Mouse (Mus musculus) spleen, adult 2 months (tissue): ENCODE results near the gene Tmem131l. TPM values are rescaled to one million over a fixed set of nuclear protein-coding genes. Genes with fewer than 3 reads are reported as not detected.

Experiments
- DNase-seq, 2 experiments: peaks; one replicate each; pipeline versions ENCODE4 v3.0.0 to v3.0.0-alpha.2; 2012 to 2021; ENCODE audit warnings: low spot score in 2 of 2, low read depth in 1 of 2
- H3K27ac ChIP-seq: fragments of 200-500 bp; 2 replicates; pipeline ENCODE4 v1.5.1; 2012; ENCODE audit warnings: low read length, inconsistent platforms; ENCODE audit not compliant: insufficient read depth
- H3K27me3 ChIP-seq: fragments of 200-500 bp; 2 replicates; pipeline ENCODE4 v1.6.1; 2012; ENCODE audit warnings: mild to moderate bottlenecking, moderate library complexity, low read length, inconsistent platforms; ENCODE audit not compliant: control insufficient read depth, insufficient read depth
- H3K36me3 ChIP-seq: fragments of 200-500 bp; 2 replicates; pipeline ENCODE4 v1.6.1; 2012; ENCODE audit warnings: mild to moderate bottlenecking, low read length, inconsistent platforms; ENCODE audit not compliant: control insufficient read depth, insufficient read depth
- H3K4me1 ChIP-seq: fragments of 200-500 bp; 2 replicates; pipeline ENCODE4 v1.6.1; 2011; ENCODE audit warnings: inconsistent platforms; ENCODE audit not compliant: control insufficient read depth, insufficient read depth, insufficient read length
- H3K4me3 ChIP-seq: fragments of 200-500 bp; 2 replicates; pipeline ENCODE4 v1.5.1; 2011; ENCODE audit warnings: mild to moderate bottlenecking, inconsistent platforms; ENCODE audit not compliant: insufficient read depth, insufficient read length; ENCODE audit errors: extremely low read depth
- CTCF ChIP-seq: fragments of 200-500 bp; IDR thresholded peaks from 2 replicates; pipeline ENCODE4 v1.5.1; 2011; ENCODE audit warnings: mild to moderate bottlenecking, inconsistent platforms; ENCODE audit not compliant: insufficient read depth, insufficient read length, insufficient replicate concordance; ENCODE audit errors: extremely low read depth
- POLR2A ChIP-seq: fragments of 200-500 bp; IDR thresholded peaks from 2 replicates; pipeline ENCODE4 v1.6.1; 2011; ENCODE audit warnings: low read depth, low read length, inconsistent platforms
- WGBS: fragments of 180-500 bp; shearing (Covaris S2); methylation state at CpG from one replicate; pipeline ENCODE4 v1.1.7; 2018; 5-methylcytosine and 5-hydroxymethylcytosine counted together
- polyA plus RNA-seq: library from polyadenylated mRNA; depleted of rRNA; stranded (reverse); fragments of >200 nt; gene quantifications from 2 replicates; pipeline ENCODE4 v1.2.3, GENCODE M21; 2012

Tmem131l gene
- polyA plus RNA-seq, 1 experiment = 116 TPM

GRCm38 (mm10) chr3:83934514-83934913 lies 105.5 kb downstream of the Tmem131l start:
- no peak overlapping the region for H3K4me3 ChIP-seq
- no peak overlapping the region for H3K27ac ChIP-seq
- DNase-seq = no peak
- no peaks in the 10 kb centered on the region for H3K4me1 ChIP-seq
- TF ChIP-seq CTCF (no peak), POLR2A (no peak)
- no peaks in the 10 kb centered on the region for H3K27me3 ChIP-seq
- WGBS = 97% methylated on average over 10 of the region's 10 CpGs
- peaks cover 39% of the 10 kb centered on the region for H3K36me3 ChIP-seq

GRCm38 (mm10) chr3:83915768-83916496 lies 124.0 kb downstream of the Tmem131l start:
- TF ChIP-seq CTCF (no peak; the same call in 1 of the 2 replicates), POLR2A (no peak)
- 85% methylated on average over 11 of the region's 11 CpGs for WGBS
- Histone ChIP-seq H3K4me3 (no peak overlapping the region), H3K4me1 (no peaks in the 10 kb centered on the region), H3K27ac (no peak overlapping the region), H3K36me3 (peaks cover 58% of the 10 kb centered on the region), H3K27me3 (no peaks in the 10 kb centered on the region)
- no peak for DNase-seq

GRCm38 (mm10) chr3:83915102-83915501 lies 124.9 kb downstream of the Tmem131l start:
- Histone ChIP-seq H3K4me1 (no peaks in the 10 kb centered on the region), H3K27me3 (no peaks in the 10 kb centered on the region), H3K4me3 (no peak overlapping the region), H3K36me3 (peaks cover 55% of the 10 kb centered on the region), H3K27ac (no peak overlapping the region)
- no peak for DNase-seq
- TF ChIP-seq POLR2A (no peak), CTCF (no peak)
- WGBS = 88% methylated on average over 3 of the region's 3 CpGs

GRCm38 (mm10) chr3:83910707-83911106 lies 129.3 kb downstream of the Tmem131l start:
- no peak overlapping the region for H3K4me3 ChIP-seq
- no peak for TF ChIP-seq POLR2A
- no peak for DNase-seq
- H3K36me3 ChIP-seq = peaks cover 50% of the 10 kb centered on the region
- H3K27me3 ChIP-seq = no peaks in the 10 kb centered on the region
- no peak overlapping the region for H3K27ac ChIP-seq
- no peaks in the 10 kb centered on the region for H3K4me1 ChIP-seq
- 96% methylated on average over 5 of the region's 5 CpGs for WGBS

GRCm38 (mm10) chr3:83906185-83906584 lies 133.8 kb downstream of the Tmem131l start:
- Histone ChIP-seq H3K36me3 (peaks cover 66% of the 10 kb centered on the region), H3K4me3 (no peak overlapping the region), H3K27me3 (no peaks in the 10 kb centered on the region), H3K27ac (no peak overlapping the region), H3K4me1 (no peaks in the 10 kb centered on the region)
- TF ChIP-seq POLR2A (no peak), CTCF (no peak)
- 91% methylated on average over 9 of the region's 9 CpGs for WGBS
- DNase-seq = no peak

GRCm38 (mm10) chr3:83905161-83905560 lies 134.8 kb downstream of the Tmem131l start:
- TF ChIP-seq POLR2A = no peak
- TF ChIP-seq CTCF = no peak
- H3K4me1 ChIP-seq = no peaks in the 10 kb centered on the region
- no peaks in the 10 kb centered on the region for H3K27me3 ChIP-seq
- no peak overlapping the region for H3K27ac ChIP-seq
- H3K36me3 ChIP-seq = peaks cover 71% of the 10 kb centered on the region
- no peak for DNase-seq
- no peak overlapping the region for H3K4me3 ChIP-seq
- WGBS = 95% methylated on average over 6 of the region's 6 CpGs

- TF ChIP-seq POLR2A (no peak), CTCF (no peak)
- no peak overlapping the region for H3K27ac ChIP-seq
- H3K27me3 ChIP-seq = no peaks in the 10 kb centered on the region
- H3K36me3 ChIP-seq = peaks cover 70% of the 10 kb centered on the region
- no peak for DNase-seq
- WGBS = 90% methylated on average over 14 of the region's 14 CpGs
- no peak overlapping the region for H3K4me3 ChIP-seq
- no peaks in the 10 kb centered on the region for H3K4me1 ChIP-seq
Measured at GRCm38 (mm10) chr3:83904176-83904958, 135.6 kb downstream of the Tmem131l start.
